Mouse (Mus musculus) heart, adult 2 months (tissue): ENCODE data around the gene Olfr239.

Source experiments
- CTCF ChIP-seq: fragments of 200-600 bp; IDR thresholded peaks from 2 replicates; pipeline ENCODE4 v1.8.1; 2022; ENCODE audit warnings: antibody characterized with exemption, mild to moderate bottlenecking, moderate library complexity
- EP300 ChIP-seq: fragments of 200-500 bp; IDR thresholded peaks from 2 replicates; pipeline ENCODE4 v1.6.1; 2011; ENCODE audit warnings: low read depth, low read length, control low read depth; ENCODE audit not compliant: insufficient read depth
- POLR2A ChIP-seq: fragments of 200-500 bp; IDR thresholded peaks from 2 replicates; pipeline ENCODE4 v1.6.1; 2011; ENCODE audit warnings: mild to moderate bottlenecking, low read depth, low read length, control low read depth; ENCODE audit not compliant: insufficient read depth

DNA sequence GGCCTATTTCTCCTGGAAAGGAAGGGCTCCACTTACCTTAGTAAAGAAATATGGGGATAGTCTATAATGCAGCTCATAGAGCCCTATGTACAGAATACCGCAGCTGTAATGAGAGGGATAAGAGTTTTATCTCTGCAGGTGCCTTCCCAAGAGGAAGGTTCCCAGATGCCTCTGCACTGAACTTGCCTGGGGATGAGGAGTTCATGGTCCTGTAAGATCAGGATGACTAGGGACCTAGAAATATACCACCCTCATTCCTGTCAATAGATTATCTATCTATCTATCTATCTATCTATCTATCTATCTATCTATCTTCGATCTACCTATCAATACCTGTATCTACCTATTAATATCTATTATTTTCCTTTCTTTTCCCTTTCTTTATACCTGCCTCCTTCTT lies 30.5 kb downstream of the Olfr239 start, which contains the start of gene Olfr1564:
- no peak for TF ChIP-seq CTCF
- no peak for TF ChIP-seq EP300
- TF ChIP-seq POLR2A: no peak
